ENCODE assay signal across 8 mouse cellular contexts in the genomic region with DNA sequence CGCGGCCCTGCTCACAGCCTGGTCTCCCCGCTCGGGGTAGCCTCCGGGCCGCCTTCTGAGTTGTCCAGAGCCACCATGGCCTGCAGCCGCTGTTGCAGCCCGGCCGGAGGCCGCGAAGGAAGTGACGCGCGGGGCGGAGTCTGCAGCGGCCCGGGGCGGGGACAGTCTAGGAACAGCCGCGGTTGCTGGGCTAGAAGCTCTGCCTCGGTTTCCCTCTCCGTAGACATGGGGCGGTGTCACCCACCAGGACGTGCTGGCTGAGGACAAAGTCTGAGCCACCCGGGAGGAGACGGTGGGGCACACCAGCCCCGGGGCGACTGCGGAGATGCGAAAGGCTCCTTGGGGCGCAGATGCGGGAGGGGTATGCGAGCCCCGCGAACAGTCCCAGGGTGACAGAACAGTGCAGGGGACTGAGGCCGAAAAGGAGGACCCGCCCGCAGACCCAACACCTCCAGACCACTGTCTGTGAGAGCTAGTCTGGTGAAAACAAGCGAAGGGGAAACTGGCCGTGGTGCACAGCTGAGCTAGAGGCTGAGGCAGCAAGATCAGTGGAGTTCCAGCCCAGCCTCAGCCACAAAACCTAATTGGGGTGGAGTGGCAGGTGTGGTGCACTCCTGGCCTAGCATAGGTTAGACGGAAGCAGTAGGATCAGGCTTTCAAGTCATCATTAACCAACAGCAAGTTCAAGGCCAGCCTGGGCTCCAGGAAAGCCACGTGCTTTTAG. TPM values are rescaled to one million over a fixed set of nuclear protein-coding genes. Genes with fewer than 3 reads are reported as not detected.
DNase-seq lines count a peak whose midpoint lies in the region; ATAC-seq and TF ChIP-seq lines count a peak whose summit lies in the region.

Gene Kiss1r, plus strand, starts transcription at position 164 of the 724 bp plus-strand sequence.

- peak; percentile 68 for DNase-seq in c-Kit-positive CD71-positive TER-119-positive erythroid progenitor cells, embryonic 14.5 days (ENCODE audit: low spot score)
- DNase-seq in heart, postnatal 0 days (ENCODE audit: low spot score) = peak; percentile 84
- DNase-seq in kidney, postnatal 36 days = peak; percentile 88 to 96
- peak; percentile 90 for DNase-seq in neural tube, embryonic 10.5 days (ENCODE audit: extremely low spot score, low spot score)

- 2% methylated on average over 41 of the region's 42 CpGs for WGBS in forebrain, embryonic 13.5 days
- 2% methylated on average over 40 of the region's 42 CpGs for WGBS in heart, postnatal 0 days
- WGBS in liver, embryonic 15.5 days (ENCODE audit: insufficient replicate concordance) = 2% methylated on average over 42 of the region's 42 CpGs
- WGBS in stomach, embryonic 16.5 days = 2% methylated on average over 42 of the region's 42 CpGs

- peak within 1 kb of the TSS; percentile 98 for H3K9ac ChIP-seq in forebrain, embryonic 13.5 days
- H3K9ac ChIP-seq in heart, postnatal 0 days (replicated peaks; ENCODE audit: low read depth, low read length) = peak within 1 kb of the TSS; percentile 97
- H3K9ac ChIP-seq in liver, embryonic 15.5 days = peak within 1 kb of the TSS; percentile 88
- peak within 1 kb of the TSS; percentile 91 for H3K9ac ChIP-seq in stomach, embryonic 16.5 days (ENCODE audit: low read length)

- peaks cover 53% of the 10 kb centered on the region for H3K4me1 ChIP-seq in forebrain, embryonic 13.5 days
- peaks cover 33% of the 10 kb centered on the region for H3K4me1 ChIP-seq in heart, postnatal 0 days (ENCODE audit: control insufficient read depth, insufficient read depth)
- H3K4me1 ChIP-seq in liver, embryonic 15.5 days (replicated peaks) = peaks cover 97% of the 10 kb centered on the region
- peaks cover 48% of the 10 kb centered on the region for H3K4me1 ChIP-seq in stomach, embryonic 16.5 days (ENCODE audit: control insufficient read depth, insufficient read depth, low read length)

- peak; percentile 94 for ATAC-seq in CD4-positive, CD25-positive, alpha-beta regulatory T cell, adult 4 months
- ATAC-seq in forebrain, embryonic 13.5 days = peak; percentile 90
- peak; percentile 81 for ATAC-seq in heart, postnatal 0 days (ENCODE audit: insufficient read depth, low read depth)
- peak; percentile 76 for ATAC-seq in liver, embryonic 15.5 days (ENCODE audit: insufficient read depth)
- peak; percentile 84 for ATAC-seq in stomach, embryonic 16.5 days (ENCODE audit: insufficient read depth, low FRiP score)

- TF ChIP-seq CTCF in heart, postnatal 0 days (IDR thresholded peaks at IDR 0.05; ENCODE audit: low read depth) = no peak

- TF ChIP-seq EP300 in heart, postnatal 0 days (IDR thresholded peaks at IDR 0.05; ENCODE audit: low read depth) = no peak

- peak within 1 kb of the TSS; percentile 98 for H3K4me2 ChIP-seq in forebrain, embryonic 13.5 days
- peak within 1 kb of the TSS; percentile 94 for H3K4me2 ChIP-seq in heart, postnatal 0 days (ENCODE audit: low read depth, low read length)
- H3K4me2 ChIP-seq in liver, embryonic 15.5 days = peak within 1 kb of the TSS; percentile 97
- H3K4me2 ChIP-seq in stomach, embryonic 16.5 days (ENCODE audit: low read depth, low read length) = peak within 1 kb of the TSS; percentile 93

- peaks cover 48% of the 10 kb centered on the region for H3K27me3 ChIP-seq in forebrain, embryonic 13.5 days
- peaks cover 47% of the 10 kb centered on the region for H3K27me3 ChIP-seq in heart, postnatal 0 days (ENCODE audit: control insufficient read depth, insufficient read depth, low read length)
- H3K27me3 ChIP-seq in liver, embryonic 15.5 days = peaks cover 51% of the 10 kb centered on the region
- H3K27me3 ChIP-seq in stomach, embryonic 16.5 days (ENCODE audit: control insufficient read depth, insufficient read depth, low read length) = peaks cover 43% of the 10 kb centered on the region

- peak within 1 kb of the TSS; percentile 82 for H3K4me3 ChIP-seq in forebrain, embryonic 13.5 days
- H3K4me3 ChIP-seq in heart, postnatal 0 days (ENCODE audit: low read depth, low read length) = peak within 1 kb of the TSS; percentile 86
- peak within 1 kb of the TSS; percentile 77 for H3K4me3 ChIP-seq in liver, embryonic 15.5 days (replicated peaks)
- H3K4me3 ChIP-seq in stomach, embryonic 16.5 days (replicated peaks; ENCODE audit: low read length) = peak within 1 kb of the TSS; percentile 72

- no peaks in the 10 kb centered on the region for H3K9me3 ChIP-seq in forebrain, embryonic 13.5 days (replicated peaks)
- no peaks in the 10 kb centered on the region for H3K9me3 ChIP-seq in heart, postnatal 0 days (replicated peaks; ENCODE audit: control insufficient read depth, low read length)
- H3K9me3 ChIP-seq in liver, embryonic 15.5 days (replicated peaks) = no peaks in the 10 kb centered on the region
- H3K9me3 ChIP-seq in stomach, embryonic 16.5 days (replicated peaks; ENCODE audit: control insufficient read depth, low read length) = no peaks in the 10 kb centered on the region

- H3K27ac ChIP-seq in forebrain, embryonic 13.5 days = peak within 1 kb of the TSS; percentile 51; the same call in 1 of the 2 replicates
- peak within 1 kb of the TSS; percentile 80 for H3K27ac ChIP-seq in heart, postnatal 0 days (ENCODE audit: low read depth)
- peak within 1 kb of the TSS; percentile 87 for H3K27ac ChIP-seq in liver, embryonic 15.5 days (replicated peaks)
- peak within 1 kb of the TSS; percentile 76 for H3K27ac ChIP-seq in stomach, embryonic 16.5 days (ENCODE audit: low read length)

- H3K36me3 ChIP-seq in forebrain, embryonic 13.5 days (ENCODE audit: poor library complexity, severe bottlenecking) = peaks cover 10% of the 10 kb centered on the region
- peaks cover 3% of the 10 kb centered on the region; the same call in 1 of the 2 replicates for H3K36me3 ChIP-seq in heart, postnatal 0 days (replicated peaks; ENCODE audit: control insufficient read depth, insufficient read depth, low read length)
- H3K36me3 ChIP-seq in liver, embryonic 15.5 days (replicated peaks) = peaks cover 12% of the 10 kb centered on the region; the same call in 1 of the 2 replicates
- H3K36me3 ChIP-seq in stomach, embryonic 16.5 days (ENCODE audit: control insufficient read depth, insufficient read depth, low read length) = 0 out of 2 replicates have a peak, but pooled peaks cover under 1% of the 10 kb centered on the region

RNA-seq across cellular contexts. Expression of gene Kiss1r, which starts in this region (rescaled TPM):
- under 1 TPM in 1 of 2 experiments, not detected in 1; 0.09 TPM for polyA plus RNA-seq in CD4-positive, CD25-positive, alpha-beta regulatory T cell, adult 4 months (2017; shearing (Covaris generic))
- polyA plus RNA-seq in forebrain, embryonic 13.5 days (2015; fragmentation: Nextera tagmentation; extraction: Ambion mirVana) = 1.0 and 1.3 TPM in 2 replicates
- total RNA-seq in heart, postnatal 0 days (2014; rRNA removed; ENCODE audit: low replicate concordance) = not detected in 2 replicates
- polyA plus RNA-seq in heart, postnatal 0 days (2015; fragmentation: Nextera tagmentation; extraction: Ambion mirVana) = 0.45 and 0.57 TPM in 2 replicates
- 0.32 and 0.37 TPM in 2 replicates for polyA plus RNA-seq in liver, embryonic 15.5 days (2015; fragmentation: Nextera tagmentation; extraction: Ambion mirVana)
- 0.89 and 0.97 TPM in 2 replicates for polyA plus RNA-seq in stomach, embryonic 16.5 days (2015; fragmentation: Nextera tagmentation; extraction: Ambion mirVana)

Comparison
In these comparisons a context has a peak if more than half of its experiments do, and no peak if none do; other contexts are left out.
1. Peak in every context shown above with its lines: DNase-seq, ATAC-seq, H3K4me3 ChIP-seq and H3K27ac ChIP-seq.
2. Peak in ATAC-seq in CD4-positive, CD25-positive, alpha-beta regulatory T cell, adult 4 months; RNA of the gene not detected or under 1 TPM.
3. Peak in DNase-seq, ATAC-seq, H3K4me3 ChIP-seq, H3K27ac ChIP-seq, H3K9ac ChIP-seq and H3K4me2 ChIP-seq in heart, postnatal 0 days; RNA of the gene not detected or under 1 TPM.
4. Peak in ATAC-seq, H3K4me3 ChIP-seq, H3K27ac ChIP-seq, H3K9ac ChIP-seq and H3K4me2 ChIP-seq in liver, embryonic 15.5 days; RNA of the gene not detected or under 1 TPM.
5. Peak in ATAC-seq, H3K4me3 ChIP-seq, H3K27ac ChIP-seq, H3K9ac ChIP-seq and H3K4me2 ChIP-seq in stomach, embryonic 16.5 days; RNA of the gene not detected or under 1 TPM.